Mouse (Mus musculus) CH12.LX (cell line): ENCODE measurements around the gene Stra8.

Experiments
- BHLHE40 ChIP-seq: IDR thresholded peaks from 2 replicates; pipeline ENCODE4 v1.6.1; 2011; ENCODE audit warnings: mild to moderate bottlenecking, low read depth, low read length, improper control_type of control experiment
- CTCF ChIP-seq, 2 experiments: IDR thresholded peaks in 1 of 2; conservative IDR thresholded peaks in 1 of 2; 2 replicates each; pipeline ENCODE4 v1.5.1; 2011 to 2012; ENCODE audit warnings: low read depth in 2 of 2, low read length in 2 of 2, improper control_type of control experiment in 1 of 2, inconsistent platforms in 1 of 2, mild to moderate bottlenecking in 1 of 2, moderate library complexity in 1 of 2
- EP300 ChIP-seq: IDR thresholded peaks from 2 replicates; pipeline ENCODE4 v1.6.1; 2011; ENCODE audit warnings: low read length, improper control_type of control experiment
- HCFC1 ChIP-seq: IDR thresholded peaks from 2 replicates; pipeline ENCODE4 v1.6.1; 2012; ENCODE audit warnings: low read depth, mild to moderate bottlenecking, inconsistent platforms, low read length, improper control_type of control experiment
- JUND ChIP-seq: conservative IDR thresholded peaks from 2 replicates; pipeline ENCODE4 v1.6.1; 2011; ENCODE audit warnings: low read depth, low read length, improper control_type of control experiment
- KAT2A ChIP-seq: IDR thresholded peaks from 2 replicates; pipeline ENCODE4 v1.6.1; 2012; ENCODE audit warnings: low read length, improper control_type of control experiment, inconsistent platforms; ENCODE audit not compliant: insufficient replicate concordance
- POLR2A ChIP-seq: IDR thresholded peaks from 2 replicates; pipeline ENCODE4 v1.6.1; 2011; ENCODE audit warnings: low read depth, mild to moderate bottlenecking, improper control_type of control experiment, low read length
- POLR2AphosphoS2 ChIP-seq: IDR thresholded peaks from 2 replicates; pipeline ENCODE4 v1.6.1; 2011; ENCODE audit warnings: low read depth, low read length, improper control_type of control experiment
- RCOR1 ChIP-seq: conservative IDR thresholded peaks from 2 replicates; pipeline ENCODE4 v1.6.1; 2012; ENCODE audit warnings: low read depth, mild to moderate bottlenecking, inconsistent platforms, low read length, improper control_type of control experiment
- TCF12 ChIP-seq: IDR thresholded peaks from 2 replicates; pipeline ENCODE4 v1.6.1; 2014; ENCODE audit warnings: low read depth, mild to moderate bottlenecking, inconsistent platforms, low read length, improper control_type of control experiment
- UBTF ChIP-seq: IDR thresholded peaks from 2 replicates; pipeline ENCODE4 v1.6.1; 2012; ENCODE audit warnings: low read depth, mild to moderate bottlenecking, inconsistent platforms, low read length, improper control_type of control experiment, moderate library complexity

GRCm38 (mm10) chr6:34884724-34885123 lies 35.2 kb upstream of the Stra8 start:
- TF ChIP-seq EP300: no peak
- TF ChIP-seq KAT2A: no peak
- no peak for TF ChIP-seq POLR2AphosphoS2
- TF ChIP-seq BHLHE40: no peak
- no peak for TF ChIP-seq CTCF (conservative IDR thresholded peaks at IDR 0.05 in 1 of 2, IDR thresholded peaks at IDR 0.05 in 1 of 2; ENCODE audit: low read depth in 2 of 2, low read length in 2 of 2)
- TF ChIP-seq POLR2A: no peak
- no peak for TF ChIP-seq TCF12
- no peak for TF ChIP-seq UBTF
- TF ChIP-seq HCFC1: no peak
- no peak for TF ChIP-seq RCOR1
- no peak for TF ChIP-seq JUND
